8 mouse cellular contexts compared by ENCODE assay signal in genomic region chr7:19309884-19310641, GRCm38 (mm10). TPM values are rescaled to one million over a fixed set of nuclear protein-coding genes. Genes with fewer than 3 reads are reported as not detected.
DNase-seq lines count a peak whose midpoint lies in the region; ATAC-seq lines count a peak whose summit lies in the region.

Fosb (minus strand) TSS chr7:19310051.

- H3K27me3 ChIP-seq in intestine, embryonic 16.5 days (replicated peaks; ENCODE audit: control insufficient read depth, insufficient read depth, low read length) = peaks cover 21% of the 10 kb centered on the region

- H3K36me3 ChIP-seq in intestine, embryonic 16.5 days (ENCODE audit: control insufficient read depth, insufficient read depth, low read length) = no peaks in the 10 kb centered on the region

- intact Hi-C loops in gastrocnemius, postnatal 36 days (cut with DNase I) = no loop called here
- intact Hi-C loops in left cerebral cortex, postnatal 25 days (cut with DNase I) = no loop called here

- H3K4me1 ChIP-seq in intestine, embryonic 16.5 days (ENCODE audit: control insufficient read depth, insufficient read depth, low read length) = peaks cover 15% of the 10 kb centered on the region

- peak within 1 kb of the TSS; percentile 61 for H3K4me3 ChIP-seq in intestine, embryonic 16.5 days (ENCODE audit: low read length)

- H3K9me3 ChIP-seq in intestine, embryonic 16.5 days (ENCODE audit: control insufficient read depth, low read length) = no peaks in the 10 kb centered on the region

- ATAC-seq in intestine, embryonic 16.5 days = peak; percentile 87

- H3K27ac ChIP-seq in intestine, embryonic 16.5 days (ENCODE audit: low read length) = no peak within 1 kb of the TSS

- H3K9ac ChIP-seq in intestine, embryonic 16.5 days (ENCODE audit: low read depth, low read length) = peak within 1 kb of the TSS; percentile 69

- DNase-seq in adrenal gland, adult 8-10 months = peak; percentile 93
- DNase-seq in embryo, embryonic 11.5 days (ENCODE audit: low read depth, low spot score) = peak; percentile 92
- peak; percentile 93 to 96 for DNase-seq in gastrocnemius, postnatal 36 days
- peak; percentile 97 for DNase-seq in left cerebral cortex, postnatal 25 days (ENCODE audit: low spot score in 2 of 2)
- DNase-seq in mesoderm, embryonic 11.5 days (ENCODE audit: low read depth, low spot score) = peak; percentile 97
- DNase-seq in right cerebral cortex, postnatal 25 days = peak; percentile 95
- DNase-seq in urinary bladder, postnatal 36 days (ENCODE audit: low spot score in 2 of 2) = peak; percentile 91 to 93

- peak within 1 kb of the TSS; percentile 99 for H3K4me2 ChIP-seq in intestine, embryonic 16.5 days (ENCODE audit: low read depth, low read length)

- WGBS in intestine, embryonic 16.5 days = under 1% methylated on average over 49 of the region's 49 CpGs

RNA-seq across cellular contexts. Expression of gene Fosb, which starts in this region (rescaled TPM):
- 1 to 10 TPM; 1.6 to 9.4 (median 5.6) TPM for total RNA-seq in adrenal gland, adult 8-10 months (2022)
- under 1 TPM; 0.15 to 0.31 TPM for total RNA-seq in gastrocnemius, postnatal 36 days (2021)
- 0.10 and 0.21 TPM in 2 replicates for polyA plus RNA-seq in intestine, embryonic 16.5 days (2015; fragmentation: Nextera tagmentation; extraction: Ambion mirVana)
- total RNA-seq in left cerebral cortex, postnatal 25 days (2021) = 10 to 100 TPM; 21.0 to 26.0 TPM

Comparison
In these comparisons a context has a peak if more than half of its experiments do, and no peak if none do; other contexts are left out.
1. Peak in DNase-seq in gastrocnemius, postnatal 36 days; RNA of the gene not detected or under 1 TPM.
2. Peak in ATAC-seq, H3K4me3 ChIP-seq, H3K9ac ChIP-seq and H3K4me2 ChIP-seq in intestine, embryonic 16.5 days; RNA of the gene not detected or under 1 TPM.